Mouse (Mus musculus) stomach, embryonic 16.5 days (tissue): Measurements from ENCODE around the gene Parp14. TPM values are rescaled to one million over a fixed set of nuclear protein-coding genes. Genes with fewer than 3 reads are reported as not detected.

ENCODE experiments used
- ATAC-seq: fragments of 200-750 bp; cut with Nextera tagmentation; 2 replicates; pipeline ENCODE4 v1.8.0; 2017; ENCODE audit warnings: moderate number of reproducible peaks, moderate TSS enrichment; ENCODE audit not compliant: insufficient read depth, low FRiP score
- H3K27ac ChIP-seq: fragments of 300-500 bp; sonication (generic); 2 replicates; pipeline ENCODE4 v1.5.1; 2014; ENCODE audit warnings: low read length
- H3K27me3 ChIP-seq: fragments of 300-500 bp; sonication (generic); 2 replicates; pipeline ENCODE4 v1.6.1; 2014; ENCODE audit warnings: low read length, control low read depth, mixed read lengths; ENCODE audit not compliant: control insufficient read depth, insufficient read depth
- H3K36me3 ChIP-seq: fragments of 300-500 bp; sonication (generic); 2 replicates; pipeline ENCODE4 v1.6.1; 2014; ENCODE audit warnings: low read length; ENCODE audit not compliant: control insufficient read depth, insufficient read depth
- H3K4me1 ChIP-seq: fragments of 300-500 bp; sonication (generic); 2 replicates; pipeline ENCODE4 v1.6.1; 2014; ENCODE audit warnings: low read length, control low read depth, mixed read lengths; ENCODE audit not compliant: control insufficient read depth, insufficient read depth
- H3K4me2 ChIP-seq: fragments of 300-500 bp; sonication (generic); 2 replicates; pipeline ENCODE4 v1.6.1; 2014; ENCODE audit warnings: low read depth, low read length, mixed read lengths
- H3K4me3 ChIP-seq: fragments of 300-500 bp; sonication (generic); replicated peaks from 2 replicates; pipeline ENCODE4 v1.5.1; 2014; ENCODE audit warnings: mild to moderate bottlenecking, low read length
- H3K9ac ChIP-seq: fragments of 300-500 bp; sonication (generic); 2 replicates; pipeline ENCODE4 v1.6.1; 2014; ENCODE audit warnings: low read length
- H3K9me3 ChIP-seq: fragments of 300-500 bp; sonication (generic); replicated peaks from 2 replicates; pipeline ENCODE4 v1.6.1; 2016; ENCODE audit warnings: low read length, control low read depth; ENCODE audit not compliant: control insufficient read depth
- WGBS: fragments of 180-500 bp; shearing (Covaris S2); extraction: QIAGEN DNeasy Blood & Tissue Kit; methylation state at CpG from one replicate; pipeline ENCODE4 v1.1.7; 2014; 5-methylcytosine and 5-hydroxymethylcytosine counted together
- polyA plus RNA-seq: library from polyadenylated mRNA; unstranded; fragments of >200 nt; fragmentation: Nextera tagmentation; extraction: Ambion mirVana; gene quantifications from 2 replicates; pipeline ENCODE4 v1.2.1, GENCODE M21; 2015

Parp14 gene
- polyA plus RNA-seq: 1.1 and 2.2 TPM in 2 replicates

- Histone ChIP-seq H3K9me3 (no peaks in the 10 kb centered on the region), H3K27ac (0 out of 2 replicates have a peak within 1 kb of the TSS, but pooled peaks have one; percentile 6), H3K4me3 (peak within 1 kb of the TSS; percentile 88), H3K36me3 (no peaks in the 10 kb centered on the region), H3K9ac (peak within 1 kb of the TSS; percentile 90), H3K4me2 (peak within 1 kb of the TSS; percentile 80), H3K27me3 (no peaks in the 10 kb centered on the region; the same call in none of the 2 replicates), H3K4me1 (peaks cover 7% of the 10 kb centered on the region; the same call in 1 of the 2 replicates)
- under 1% methylated on average over 38 of the region's 38 CpGs for WGBS
- peak; percentile 51; the same call in 1 of the 2 replicates for ATAC-seq
Measured at GRCm38 (mm10) chr16:35871048-35871851, at the start of gene Parp14. TSS of gene Parp14 (minus strand) at chr16:35871544.

DNA sequence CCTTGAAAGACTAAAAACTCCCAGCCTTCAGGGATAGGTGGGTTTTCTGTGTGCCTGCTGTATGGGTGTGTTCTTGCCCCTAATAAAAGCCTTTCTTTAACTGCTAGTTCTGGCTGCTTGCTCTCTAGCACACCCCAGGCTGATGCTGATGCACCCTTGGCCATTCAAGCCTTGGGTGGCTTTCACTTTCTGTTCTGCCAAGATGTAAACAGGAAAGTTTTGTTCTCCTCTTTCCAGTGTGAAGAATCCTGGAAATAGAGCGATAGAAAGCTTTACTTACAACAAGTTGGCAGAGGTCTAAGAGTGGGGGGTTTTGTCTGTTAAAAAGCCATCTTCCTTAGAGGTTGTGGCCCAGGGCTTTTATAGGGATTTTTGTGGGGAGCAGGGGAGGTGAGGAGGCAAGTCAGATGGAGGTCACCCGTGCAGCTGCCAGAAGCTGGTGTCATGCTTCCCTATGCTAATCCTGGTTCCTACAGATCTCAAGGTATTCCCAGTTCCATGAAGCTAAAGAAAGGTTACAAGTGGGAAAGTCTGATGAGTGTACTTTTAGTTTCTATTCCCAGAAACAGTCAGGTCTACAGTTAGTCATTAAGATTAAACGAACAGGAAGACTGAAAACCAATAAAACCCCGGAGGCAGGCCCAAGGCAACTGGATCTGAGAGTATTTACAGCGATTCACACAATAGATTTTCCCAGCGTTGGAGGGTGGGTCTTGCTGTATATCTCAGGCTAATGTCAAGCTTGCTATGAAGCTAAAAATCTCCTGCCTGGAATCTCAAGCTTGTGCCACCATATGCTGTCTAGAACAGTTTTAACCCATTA lies 47.6 kb upstream of the Parp14 start:
- Histone ChIP-seq H3K27me3 (no peaks in the 10 kb centered on the region), H3K4me2 (no peak overlapping the region), H3K9ac (no peak overlapping the region), H3K36me3 (no peaks in the 10 kb centered on the region), H3K4me1 (no peaks in the 10 kb centered on the region), H3K4me3 (no peak overlapping the region), H3K9me3 (no peaks in the 10 kb centered on the region), H3K27ac (no peak overlapping the region)
- no peak for ATAC-seq
- WGBS: 71% methylated on average over 6 of the region's 6 CpGs

GRCm38 (mm10) chr16:35914301-35914700 lies 43.0 kb upstream of the Parp14 start:
- H3K4me1 ChIP-seq: no peaks in the 10 kb centered on the region
- no peak overlapping the region for H3K9ac ChIP-seq
- H3K4me2 ChIP-seq: no peak overlapping the region
- no peaks in the 10 kb centered on the region for H3K27me3 ChIP-seq
- H3K9me3 ChIP-seq: no peaks in the 10 kb centered on the region
- no peak overlapping the region for H3K4me3 ChIP-seq
- ATAC-seq: peak; percentile 66; the same call in 1 of the 2 replicates
- H3K27ac ChIP-seq: no peak overlapping the region
- WGBS: 61% methylated on average over 5 of the region's 5 CpGs
- H3K36me3 ChIP-seq: no peaks in the 10 kb centered on the region

DNA sequence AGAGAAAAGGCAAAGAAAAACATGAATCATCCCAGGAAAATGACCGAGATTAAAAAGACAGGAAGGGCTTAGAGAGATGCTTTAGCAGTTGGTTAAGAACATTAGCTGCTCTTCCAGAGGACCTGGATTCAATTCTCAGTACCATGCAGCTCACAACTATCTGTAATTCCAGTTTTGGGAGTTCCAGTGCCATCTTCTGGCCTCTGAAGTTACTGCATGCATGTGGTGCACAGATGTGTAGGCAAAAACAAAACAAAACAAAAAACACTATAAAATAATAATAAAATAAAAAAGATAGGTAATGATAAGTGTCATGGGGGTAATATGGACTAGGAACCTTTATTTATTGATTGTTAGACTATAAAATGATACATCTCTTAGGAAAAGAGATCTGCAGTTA lies 42.2 kb upstream of the Parp14 start:
- no peak for ATAC-seq
- 92% methylated on average over 1 of the region's 1 CpGs for WGBS

DNA sequence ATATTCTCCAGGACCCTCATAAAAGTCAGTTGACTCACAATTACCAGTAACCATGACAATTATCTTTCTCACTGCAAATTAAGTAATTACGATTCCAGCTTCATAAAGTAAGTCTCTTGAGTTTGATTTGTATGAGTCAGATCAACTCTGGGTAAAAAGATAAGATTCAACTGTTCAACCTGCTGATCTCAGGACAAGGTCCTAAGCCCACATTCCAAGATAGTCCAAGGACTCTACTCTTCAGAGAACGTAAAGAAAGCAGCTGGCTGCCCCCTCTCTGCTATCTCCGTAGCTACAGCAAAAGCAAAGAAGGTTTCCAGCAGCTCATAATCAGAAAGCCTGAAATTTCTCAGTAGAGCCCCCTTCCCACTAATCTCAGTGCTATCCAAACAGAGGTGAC lies 40.1 kb upstream of the Parp14 start:
- WGBS: 56% methylated on average over 3 of the region's 3 CpGs
- no peak overlapping the region for H3K27ac ChIP-seq

More for the DNA sequence above, 42.2 kb upstream of the Parp14 start:
- H3K9me3 ChIP-seq: no peaks in the 10 kb centered on the region
- no peaks in the 10 kb centered on the region for H3K27me3 ChIP-seq
- H3K4me3 ChIP-seq: no peak overlapping the region
- no peak overlapping the region for H3K9ac ChIP-seq
- no peak overlapping the region for H3K27ac ChIP-seq
- H3K4me2 ChIP-seq: no peak overlapping the region
- no peaks in the 10 kb centered on the region for H3K4me1 ChIP-seq
- no peaks in the 10 kb centered on the region for H3K36me3 ChIP-seq

GRCm38 (mm10) chr16:35907432-35908201 lies 36.3 kb upstream of the Parp14 start:
- ATAC-seq: no peak
- no peak overlapping the region for H3K4me3 ChIP-seq
- H3K4me2 ChIP-seq: no peak overlapping the region
- 43% methylated on average over 4 of the region's 4 CpGs for whole genome bisulfite sequencing
- no peak overlapping the region for H3K9ac ChIP-seq
- no peaks in the 10 kb centered on the region for H3K27me3 ChIP-seq
- H3K9me3 ChIP-seq: no peaks in the 10 kb centered on the region
- no peaks in the 10 kb centered on the region for H3K36me3 ChIP-seq
- no peaks in the 10 kb centered on the region for H3K4me1 ChIP-seq
- H3K27ac ChIP-seq: no peak overlapping the region

More for the DNA sequence above, 40.1 kb upstream of the Parp14 start:
- H3K4me1 ChIP-seq: no peaks in the 10 kb centered on the region
- no peak overlapping the region for H3K4me3 ChIP-seq
- H3K9ac ChIP-seq: no peak overlapping the region
- H3K36me3 ChIP-seq: no peaks in the 10 kb centered on the region
- no peak for ATAC-seq
- no peaks in the 10 kb centered on the region for H3K27me3 ChIP-seq
- no peaks in the 10 kb centered on the region for H3K9me3 ChIP-seq
- H3K4me2 ChIP-seq: no peak overlapping the region

DNA sequence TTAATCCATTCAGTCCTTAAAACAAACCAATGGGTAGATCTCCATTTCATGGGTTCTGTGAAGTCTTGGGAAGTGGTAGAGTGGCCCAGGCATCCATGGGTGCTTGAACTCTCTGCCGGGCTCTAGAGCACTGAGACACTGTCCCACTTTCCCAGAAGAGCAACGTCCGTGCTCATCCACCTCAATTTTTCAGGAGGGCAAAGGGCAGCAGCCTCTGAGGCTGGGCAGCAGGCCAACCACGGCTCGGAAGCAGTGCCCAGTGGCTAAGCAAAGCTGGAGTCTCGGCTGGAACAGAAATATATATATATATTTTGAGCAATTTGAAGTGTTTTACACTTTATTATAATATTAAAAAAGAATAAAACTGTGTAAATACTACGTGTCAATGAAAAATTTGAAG lies 35.5 kb upstream of the Parp14 start:
- H3K4me2 ChIP-seq: no peak overlapping the region
- no peak overlapping the region for H3K9ac ChIP-seq
- 64% methylated on average over 7 of the region's 7 CpGs for WGBS
- H3K27me3 ChIP-seq: no peaks in the 10 kb centered on the region
- no peaks in the 10 kb centered on the region for H3K36me3 ChIP-seq
- ATAC-seq: no peak
- H3K4me3 ChIP-seq: no peak overlapping the region
- H3K9me3 ChIP-seq: no peaks in the 10 kb centered on the region
- H3K4me1 ChIP-seq: no peaks in the 10 kb centered on the region
- no peak overlapping the region for H3K27ac ChIP-seq

DNA sequence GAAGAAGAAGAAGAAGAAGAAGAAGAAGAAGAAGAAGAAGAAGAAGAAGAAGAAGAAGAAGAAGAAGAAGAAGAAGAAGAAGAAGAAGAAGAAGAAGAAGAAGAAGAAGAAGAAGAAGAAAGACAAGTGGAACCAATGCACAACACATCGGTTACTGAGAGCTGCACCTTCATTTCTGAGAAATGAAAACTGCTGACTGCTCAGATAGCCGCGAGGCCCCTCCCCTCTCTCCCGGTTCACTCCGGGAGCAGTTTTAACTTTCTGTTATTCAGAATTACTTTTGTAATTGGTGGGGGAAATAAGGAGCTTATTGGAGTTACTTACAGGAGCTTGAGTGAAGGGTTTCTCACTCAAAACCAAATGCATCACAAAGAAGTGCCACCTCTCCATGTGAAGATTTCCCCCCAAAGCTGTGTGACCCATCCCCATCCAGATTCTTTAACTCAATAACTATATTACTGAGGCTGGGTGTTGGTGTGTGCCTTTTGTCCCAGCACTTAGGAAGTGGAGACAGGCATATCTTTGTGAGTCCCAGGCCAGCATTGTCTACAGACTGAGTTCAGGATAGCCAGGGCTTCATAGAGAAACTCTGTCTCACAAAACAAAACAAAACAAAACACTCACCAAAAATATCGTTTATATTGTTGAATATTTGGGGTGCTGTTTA lies 34.6 kb upstream of the Parp14 start:
- H3K9ac ChIP-seq: no peak overlapping the region
- no peak overlapping the region for H3K4me2 ChIP-seq
- no peak overlapping the region for H3K4me3 ChIP-seq
- H3K9me3 ChIP-seq: no peaks in the 10 kb centered on the region
- no peaks in the 10 kb centered on the region for H3K4me1 ChIP-seq
- no peak for ATAC-seq
- H3K27me3 ChIP-seq: no peaks in the 10 kb centered on the region
- no peaks in the 10 kb centered on the region for H3K36me3 ChIP-seq
- 69% methylated on average over 6 of the region's 6 CpGs for WGBS
- no peak overlapping the region for H3K27ac ChIP-seq
